Mouse (Mus musculus) neutrophil, adult 5-6 weeks (primary cell): ENCODE data around the gene Mme. TPM values are rescaled to one million over a fixed set of nuclear protein-coding genes. Genes with fewer than 3 reads are reported as not detected.

Source experiments
- ATAC-seq: fragments of 151-379, 151-347 bp; 2 replicates; pipeline ENCODE4 v1.8.0; 2017; ENCODE audit warnings: mild to moderate bottlenecking, moderate TSS enrichment; ENCODE audit not compliant: insufficient number of reproducible peaks, poor library complexity, low FRiP score, severe bottlenecking; ENCODE audit errors: extremely low read depth
- total RNA-seq: library from RNA; stranded (forward); fragments of 200-1000 nt; gene quantifications from 2 replicates; pipeline ENCODE4 v1.2.3, GENCODE M21; 2017

Mme gene
- under 0.01 TPM in 1 of 2 replicates, not detected in the other for total RNA-seq

DNA sequence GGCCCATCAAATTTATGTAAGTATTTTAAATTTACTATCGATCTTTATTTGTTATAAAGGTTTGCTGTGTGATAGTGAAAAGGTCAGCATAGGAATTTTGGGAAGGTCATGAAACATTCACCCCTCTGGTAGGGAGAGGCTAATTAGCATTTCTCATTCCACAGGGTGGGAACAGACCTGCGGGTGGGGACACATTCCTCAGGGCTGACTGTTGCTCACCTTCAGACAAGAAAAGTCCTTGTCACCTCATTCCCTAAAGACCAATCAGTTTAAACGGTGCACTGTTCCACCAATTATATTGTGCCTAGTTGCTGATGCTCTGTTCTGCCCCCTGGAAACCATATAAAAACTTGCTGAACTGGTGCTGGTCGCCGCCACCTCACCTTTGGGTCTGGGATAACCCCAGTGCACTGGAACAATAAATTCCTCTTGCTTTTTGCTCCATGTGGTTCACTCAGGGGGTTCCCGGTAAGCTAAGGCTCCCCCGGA lies at the start of gene Mme:
Gene Mme, plus strand, starts transcription at position 439 of the 489 bp plus-strand sequence.
- no peak for ATAC-seq

GRCm38 (mm10) chr3:63196565-63196964 lies 44.8 kb upstream of the Mme start:
- no peak for ATAC-seq

DNA sequence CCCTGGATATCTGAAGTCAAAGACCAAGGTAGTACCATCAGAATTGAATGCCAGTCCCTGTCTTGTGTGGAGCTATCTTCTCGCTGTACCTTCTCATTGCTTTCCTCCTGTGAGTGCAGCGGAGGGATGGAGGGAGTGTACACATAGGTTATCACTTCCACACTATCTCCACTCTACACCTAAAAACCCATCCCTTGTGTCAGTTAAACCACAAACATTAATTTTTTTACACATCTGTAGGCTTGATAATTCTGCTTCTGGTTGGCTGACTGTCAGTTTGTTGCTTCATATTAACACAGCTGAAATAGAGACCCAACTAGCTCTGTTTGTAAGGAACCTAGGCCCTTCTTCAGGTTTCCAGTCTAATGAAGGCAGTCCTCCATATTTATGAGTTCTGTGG lies 43.3 kb upstream of the Mme start:
- no peak for ATAC-seq

GRCm38 (mm10) chr3:63221867-63222591 lies 19.3 kb upstream of the Mme start:
- ATAC-seq, result no peak

- ATAC-seq, result no peak
Observed at GRCm38 (mm10) chr3:63223676-63224075, 17.7 kb upstream of the Mme start.

- no peak for ATAC-seq
Observed at GRCm38 (mm10) chr3:63235957-63236356, 5.4 kb upstream of the Mme start.

DNA sequence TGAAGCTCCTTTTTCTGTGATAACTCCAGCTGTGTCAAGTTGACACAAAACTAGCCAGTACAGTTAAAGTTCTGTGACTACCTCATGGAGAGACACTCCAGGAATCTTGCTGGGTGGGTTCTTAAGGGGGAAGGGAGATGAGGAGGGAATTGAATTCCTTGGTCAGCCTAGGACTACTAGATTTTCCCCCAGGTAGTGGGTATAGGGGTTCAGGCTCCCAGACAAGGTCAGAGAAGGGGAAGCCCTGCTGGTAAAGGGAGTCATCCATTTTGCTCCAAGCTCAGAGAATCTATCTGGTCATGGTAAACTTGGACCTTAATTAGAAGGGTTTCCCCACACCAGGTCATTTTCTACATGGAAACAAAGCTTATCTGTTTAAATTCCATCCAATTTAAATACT lies 2.4 kb downstream of the Mme start:
- ATAC-seq, result no peak

GRCm38 (mm10) chr3:63272091-63272490 lies 30.8 kb downstream of the Mme start:
- no peak for ATAC-seq

DNA sequence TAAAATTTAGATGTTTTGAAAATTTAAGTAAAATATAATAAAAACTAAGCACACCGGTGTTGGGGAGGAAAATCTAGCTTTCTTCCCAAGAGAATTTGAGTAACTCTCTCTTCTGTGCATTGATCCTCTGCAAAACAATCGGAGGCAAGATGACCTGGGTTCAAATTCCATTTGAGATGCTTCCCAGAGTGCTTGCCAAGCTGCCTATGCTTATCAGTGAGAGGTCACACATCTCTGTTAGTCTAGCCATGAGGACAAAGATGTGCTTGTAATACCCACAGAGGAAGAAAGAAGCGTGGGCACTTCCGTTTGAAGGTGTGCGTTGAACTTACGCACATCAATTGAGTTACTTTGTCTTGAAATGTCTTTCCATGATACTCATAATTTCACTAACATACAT lies 53.0 kb downstream of the Mme start:
- no peak for ATAC-seq

DNA sequence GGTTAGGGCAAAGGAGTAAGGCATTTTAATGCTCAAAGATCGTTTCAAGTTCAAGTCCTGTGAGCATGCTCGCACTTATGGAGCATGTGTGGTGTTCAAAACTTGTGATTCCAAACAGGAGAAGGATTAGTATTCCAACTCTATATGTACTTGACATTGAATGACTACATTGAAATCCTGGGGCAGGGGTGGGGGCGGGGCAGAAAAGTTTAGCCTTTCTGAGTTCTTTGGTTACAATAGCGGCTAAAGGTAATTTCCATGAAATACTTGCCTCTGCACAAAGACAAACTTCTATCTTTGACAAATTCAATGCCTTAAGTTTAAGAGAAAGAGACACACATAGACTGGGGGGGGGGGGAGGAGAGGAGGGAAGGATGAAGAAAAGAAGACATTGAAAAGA lies 53.5 kb downstream of the Mme start:
- no peak for ATAC-seq

DNA sequence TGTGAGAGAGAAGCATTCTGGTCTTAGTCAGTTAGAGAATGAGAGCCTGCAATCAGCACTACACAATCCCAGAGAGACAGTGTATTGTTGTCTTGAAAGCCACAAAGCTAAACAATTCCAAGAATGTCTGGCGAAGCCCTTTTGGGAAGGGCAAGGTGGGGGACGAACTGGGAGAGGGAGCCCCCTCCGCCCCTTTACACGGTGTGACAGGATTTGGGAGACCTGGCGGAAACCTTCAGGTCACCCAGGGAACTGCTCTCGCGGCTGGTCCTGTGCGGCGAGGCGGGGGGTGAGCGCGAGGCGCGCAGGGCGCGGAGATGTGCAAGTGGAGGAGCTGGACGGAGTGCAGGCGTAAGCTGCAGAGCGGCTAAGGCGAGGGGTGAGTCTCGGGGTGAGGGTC lies 53.9 kb downstream of the Mme start:
- ATAC-seq, result no peak

- no peak for ATAC-seq
Observed at GRCm38 (mm10) chr3:63295657-63296231, 54.4 kb downstream of the Mme start.

DNA sequence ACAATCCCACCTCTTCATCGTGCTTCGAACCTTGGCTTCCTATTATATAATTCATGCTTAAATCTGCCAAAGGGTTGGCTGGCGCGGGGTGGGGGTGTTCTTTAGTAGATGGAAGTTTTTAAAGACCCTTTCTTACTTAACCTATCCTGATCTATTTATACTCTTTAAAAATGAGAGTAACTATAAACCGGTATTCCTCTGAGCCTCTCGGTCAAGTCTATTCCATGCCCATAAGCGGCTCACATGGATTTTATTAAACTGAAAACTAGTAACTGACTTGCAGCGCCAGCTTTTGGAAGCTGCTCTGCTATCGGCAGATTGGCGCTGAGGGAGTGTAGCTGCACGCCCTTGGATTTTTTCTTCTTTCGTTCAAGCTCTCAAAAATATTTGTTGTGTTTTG lies 55.1 kb downstream of the Mme start:
- ATAC-seq, result no peak

- ATAC-seq, result no peak
Observed at GRCm38 (mm10) chr3:63297787-63298186, 56.5 kb downstream of the Mme start.

- no peak for ATAC-seq
Observed at GRCm38 (mm10) chr3:63315211-63315760, 73.9 kb downstream of the Mme start.

GRCm38 (mm10) chr3:63317496-63317895 lies 76.2 kb downstream of the Mme start:
- no peak for ATAC-seq

GRCm38 (mm10) chr3:63325615-63326014 lies 84.3 kb downstream of the Mme start:
- ATAC-seq, result no peak

DNA sequence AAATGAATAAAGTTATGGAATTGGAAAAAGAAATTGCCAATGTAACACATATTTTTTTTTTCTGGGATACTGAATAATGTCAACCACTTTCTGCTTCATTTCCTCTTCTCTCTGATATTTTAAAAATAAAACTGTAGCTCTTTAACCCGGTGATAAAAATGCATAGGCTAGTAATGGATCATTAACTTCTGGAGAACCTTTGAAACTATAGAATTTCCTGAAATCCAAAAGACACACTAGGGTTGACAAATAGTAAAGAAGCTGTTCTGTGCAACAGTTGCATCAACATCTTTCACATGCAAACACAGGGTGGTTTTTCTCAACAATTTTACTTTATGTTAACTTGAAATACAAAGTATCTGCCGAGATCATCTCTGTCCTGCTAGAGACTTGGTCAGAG lies 98.8 kb downstream of the Mme start:
- no peak for ATAC-seq

- no peak for ATAC-seq
Observed at GRCm38 (mm10) chr3:63340546-63340945, 99.2 kb downstream of the Mme start.

DNA sequence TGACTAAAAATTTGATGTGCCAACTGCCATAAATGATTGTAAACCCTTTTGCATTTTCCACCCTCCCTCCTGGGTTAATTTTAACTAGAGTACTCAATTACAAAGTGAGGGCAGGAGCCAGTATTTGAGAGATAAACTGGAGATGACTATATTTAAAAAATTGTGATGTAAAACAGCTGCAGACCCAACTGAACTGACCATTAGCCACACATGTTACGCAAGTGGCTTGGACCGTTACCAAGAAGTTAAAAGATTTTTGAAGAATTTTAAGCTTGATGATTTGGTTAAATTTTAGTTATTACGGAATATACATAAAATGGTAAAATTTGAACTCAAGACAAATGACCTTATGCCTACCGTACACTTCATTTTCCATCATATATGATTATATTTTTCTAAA lies 100.1 kb downstream of the Mme start:
- ATAC-seq, result no peak
